15 mouse cellular contexts compared by ENCODE assay signal in the genomic region with DNA sequence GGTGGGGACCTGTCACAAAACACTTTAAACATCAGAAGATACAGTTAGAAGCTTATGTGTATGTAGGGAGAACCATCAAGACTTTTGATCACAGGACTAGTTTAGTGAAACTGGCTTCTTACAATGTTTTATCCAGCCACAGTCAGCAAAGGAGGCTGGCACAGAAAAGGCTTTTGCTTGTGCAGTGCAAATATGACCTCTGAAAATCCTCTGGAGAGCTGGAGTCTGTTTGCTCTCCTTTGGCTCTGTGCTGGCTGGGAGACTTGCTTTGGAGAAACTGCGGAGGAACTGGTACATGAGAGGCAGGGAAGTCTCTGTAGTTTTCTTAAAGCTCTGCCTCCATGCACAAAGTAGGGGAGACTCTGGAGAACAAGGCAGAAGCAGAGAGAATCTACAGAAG.
"Had no signal": no experiment of that assay in that cellular context is flagged by ENCODE, and none has a peak within 500 bp of the region (broad histone marks: within the 10 kb centered on the region; RNA-seq: fewer than 3 reads in every experiment).

No protein-coding gene starts in this region.

- H3K4me1 ChIP-seq: intestine, embryonic 15.5 days; kidney, embryonic 15.5 days had no signal

- H3K9ac ChIP-seq: intestine, embryonic 15.5 days; kidney, embryonic 15.5 days; liver, embryonic 14.5 days; liver, postnatal 0 days had no signal

- ATAC-seq: intestine, embryonic 15.5 days; liver, postnatal 0 days had no signal

- H3K36me3 ChIP-seq: intestine, embryonic 15.5 days; kidney, embryonic 15.5 days had no signal

- DNase-seq: kidney, adult 11 months; kidney, adult 8-10 months; kidney, postnatal 10 days; kidney, postnatal 36 days; layer of hippocampus, postnatal 36 days; liver, postnatal 0 days; lung, postnatal 14 days; midbrain, embryonic 14.5 days; thymus, adult 18-20 months; thymus, postnatal 36 days had no signal

- H3K27ac ChIP-seq: intestine, embryonic 15.5 days; kidney, embryonic 15.5 days; left cerebral cortex, adult 2 months; liver, embryonic 14.5 days had no signal

- H3K27me3 ChIP-seq: intestine, embryonic 15.5 days; kidney, embryonic 15.5 days had no signal

- H3K4me2 ChIP-seq: intestine, embryonic 15.5 days; kidney, embryonic 15.5 days; midbrain, embryonic 11.5 days had no signal

- H3K9me3 ChIP-seq: intestine, embryonic 15.5 days; kidney, embryonic 15.5 days had no signal

- H3K4me3 ChIP-seq: intestine, embryonic 15.5 days; kidney, embryonic 15.5 days; left cerebral cortex, adult 2 months had no signal
